Mouse (Mus musculus) cerebellum, adult 2 months (tissue): ENCODE measurements around the gene Alox12. TPM values are rescaled to one million over a fixed set of nuclear protein-coding genes. Genes with fewer than 3 reads are reported as not detected.
A peak's percentile ranks its signal among the peaks of the same experiment; 100 is the strongest.

ENCODE experiments used
- DNase-seq, 2 experiments: peaks; one replicate each; pipeline ENCODE4 v3.0.0; 2021
- H3K27ac ChIP-seq: fragments of 200-500 bp; 2 replicates; pipeline ENCODE4 v1.5.1; 2012; ENCODE audit warnings: low read length, control low read depth, inconsistent platforms; ENCODE audit not compliant: insufficient read depth
- H3K27me3 ChIP-seq: fragments of 200-500 bp; 2 replicates; pipeline ENCODE4 v1.6.1; 2012; ENCODE audit warnings: inconsistent platforms, mild to moderate bottlenecking, low read length, moderate library complexity; ENCODE audit not compliant: control insufficient read depth, insufficient read depth
- H3K4me1 ChIP-seq: fragments of 200-500 bp; 2 replicates; pipeline ENCODE4 v1.6.1; 2011; ENCODE audit warnings: low read length; ENCODE audit not compliant: control insufficient read depth, insufficient read depth
- H3K4me3 ChIP-seq: fragments of 200-500 bp; replicated peaks from 2 replicates; pipeline ENCODE3; 2011; ENCODE audit warnings: mild to moderate bottlenecking, low read depth, low read length, control low read depth; ENCODE audit not compliant: insufficient read depth
- CTCF ChIP-seq: fragments of 200-500 bp; IDR thresholded peaks from 2 replicates; pipeline ENCODE4 v1.5.1; 2011; ENCODE audit warnings: low read depth, mild to moderate bottlenecking, control low read depth, low read length, moderate library complexity, borderline replicate concordance; ENCODE audit not compliant: insufficient read depth
- POLR2A ChIP-seq: fragments of 200-500 bp; IDR thresholded peaks from 2 replicates; pipeline ENCODE4 v1.6.1; 2011; ENCODE audit warnings: low read length, control low read depth, borderline replicate concordance; ENCODE audit not compliant: insufficient read depth
- WGBS: fragments of 180-500 bp; shearing (Covaris S2); methylation state at CpG from one replicate; pipeline ENCODE4 v1.1.7; 2018; 5-methylcytosine and 5-hydroxymethylcytosine counted together
- polyA plus RNA-seq: library from polyadenylated mRNA; depleted of rRNA; stranded (reverse); fragments of >200 nt; gene quantifications from 2 replicates; pipeline ENCODE4 v1.2.3, GENCODE M21; 2012

Alox12 gene
- polyA plus RNA-seq, 1 experiment: 1.2 TPM

DNA sequence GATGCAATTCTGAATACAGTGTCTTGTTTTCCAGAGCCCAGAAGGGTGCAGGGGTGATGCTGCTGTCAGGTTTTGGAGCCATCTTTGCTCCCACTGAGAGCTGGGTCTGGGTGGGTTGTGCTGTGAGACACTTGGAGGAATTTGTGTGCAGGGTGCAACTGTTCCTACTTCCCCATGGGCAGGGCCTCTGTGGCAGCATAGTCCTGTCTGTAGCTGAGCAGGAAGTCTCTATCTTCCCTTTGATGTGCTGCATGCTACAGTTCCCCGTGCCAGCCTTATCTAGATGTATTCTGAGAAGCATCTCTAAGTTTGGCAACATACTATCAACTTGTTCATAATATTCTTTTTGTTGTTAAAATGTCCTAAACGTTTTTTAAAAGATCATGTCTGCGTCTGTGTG lies 10.1 kb upstream of the Alox12 start:
- no peak for DNase-seq
- 65% methylated on average over 3 of the region's 3 CpGs for WGBS

DNA sequence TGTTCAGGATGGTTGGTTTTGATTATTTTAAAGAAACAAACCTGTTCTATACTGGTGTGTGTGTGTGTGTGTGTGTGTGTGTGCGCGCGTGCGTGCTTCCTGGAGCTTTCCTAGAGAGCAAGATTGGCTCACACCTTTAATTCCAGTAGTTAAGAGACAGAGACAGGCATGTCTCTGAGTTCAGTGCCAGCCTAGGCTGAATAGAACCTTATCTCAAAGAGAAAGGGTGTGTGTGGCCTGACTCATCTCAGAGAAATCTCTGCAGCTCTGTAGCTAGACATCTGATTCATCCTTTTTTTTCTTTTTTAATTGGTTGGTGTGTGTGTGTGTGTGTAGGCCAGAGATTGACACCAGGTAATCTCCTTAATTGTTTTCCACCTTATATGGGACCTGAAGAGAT lies 3.9 kb upstream of the Alox12 start:
- no peak for TF ChIP-seq CTCF
- TF ChIP-seq POLR2A: no peak
- no peaks in the 10 kb centered on the region for H3K27me3 ChIP-seq
- H3K4me1 ChIP-seq: no peaks in the 10 kb centered on the region
- DNase-seq: no peak
- WGBS: 93% methylated on average over 4 of the region's 4 CpGs
- H3K27ac ChIP-seq: no peak overlapping the region
- no peak overlapping the region for H3K4me3 ChIP-seq

More for the DNA sequence above, 10.1 kb upstream of the Alox12 start:
- TF ChIP-seq CTCF: no peak
- TF ChIP-seq POLR2A: no peak
- no peak overlapping the region for H3K4me3 ChIP-seq
- peaks cover 10% of the 10 kb centered on the region for H3K4me1 ChIP-seq
- no peak overlapping the region for H3K27ac ChIP-seq
- H3K27me3 ChIP-seq: no peaks in the 10 kb centered on the region

- no peak overlapping the region for H3K4me3 ChIP-seq
- no peak overlapping the region for H3K27ac ChIP-seq
- TF ChIP-seq CTCF (no peak), POLR2A (no peak)
- WGBS: 3% methylated on average over 18 of the region's 18 CpGs
- no peaks in the 10 kb centered on the region for H3K4me1 ChIP-seq
- H3K27me3 ChIP-seq: no peaks in the 10 kb centered on the region
- no peak for DNase-seq
Measured at GRCm38 (mm10) chr11:70254337-70254736, 816 bp downstream of the Alox12 start.

GRCm38 (mm10) chr11:70251853-70252252 lies 3.3 kb downstream of the Alox12 start:
- H3K27ac ChIP-seq: no peak overlapping the region
- H3K27me3 ChIP-seq: no peaks in the 10 kb centered on the region
- no peak overlapping the region for H3K4me3 ChIP-seq
- TF ChIP-seq CTCF (no peak), POLR2A (no peak)
- WGBS: 82% methylated on average over 8 of the region's 8 CpGs
- H3K4me1 ChIP-seq: no peaks in the 10 kb centered on the region
- no peak for DNase-seq

DNA sequence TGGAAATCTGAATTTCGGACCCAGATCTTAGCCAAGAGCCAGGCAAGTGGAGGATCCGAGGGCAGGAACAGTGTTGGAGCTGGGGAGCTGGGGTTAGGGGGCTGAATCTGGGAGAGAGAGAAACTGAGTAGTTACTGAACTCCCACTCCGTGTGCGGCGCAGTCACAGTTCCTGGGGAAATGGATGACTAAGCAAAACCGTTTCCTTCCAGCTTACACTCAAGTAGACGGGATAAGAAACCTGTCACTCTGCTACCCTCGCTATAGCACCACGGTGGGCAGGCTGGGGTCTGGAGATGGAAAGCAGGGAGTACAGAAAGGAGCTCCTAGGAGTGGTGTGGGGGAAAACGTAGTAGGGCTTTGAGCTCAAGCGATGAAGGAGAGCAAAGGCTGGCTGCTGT lies 5.0 kb downstream of the Alox12 start:
- Histone ChIP-seq H3K4me1 (no peaks in the 10 kb centered on the region), H3K27ac (no peak overlapping the region), H3K4me3 (no peak overlapping the region), H3K27me3 (no peaks in the 10 kb centered on the region)
- TF ChIP-seq CTCF (no peak), POLR2A (no peak)
- 69% methylated on average over 11 of the region's 11 CpGs for whole genome bisulfite sequencing
- DNase-seq: no peak

DNA sequence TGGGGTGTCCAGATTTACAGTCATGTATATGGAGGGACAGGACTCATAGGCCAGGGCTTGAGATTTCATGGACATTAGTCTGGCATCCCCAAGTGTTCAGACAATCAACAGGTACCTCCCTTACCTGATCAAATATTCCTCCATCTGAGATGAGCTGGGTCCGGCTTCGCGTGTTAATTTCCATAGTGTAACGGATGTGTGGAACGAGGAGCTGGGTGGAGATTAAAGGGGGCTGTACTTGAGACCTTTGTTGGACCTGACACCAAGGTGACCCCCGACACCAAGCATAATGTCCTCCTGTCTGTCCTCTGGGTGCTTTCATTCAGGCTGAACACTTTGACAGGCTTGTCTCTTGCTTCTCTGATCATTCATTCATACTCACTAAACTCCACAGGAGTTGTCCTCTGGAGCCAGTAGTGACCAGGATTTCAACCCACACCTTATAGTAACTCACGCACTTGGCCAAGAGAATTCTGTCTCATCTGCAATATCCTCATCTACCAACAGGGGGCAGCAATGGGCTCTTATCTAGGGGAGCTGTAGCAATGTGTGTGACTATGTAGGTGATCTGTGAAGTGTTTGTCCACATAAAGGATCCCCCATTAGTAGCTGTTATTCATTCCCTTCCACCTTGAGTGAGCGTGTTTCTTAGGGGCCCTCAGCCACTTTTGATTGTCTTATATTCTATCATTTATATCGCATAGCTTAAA lies 7.9 kb downstream of the Alox12 start:
- Histone ChIP-seq H3K27ac (no peak overlapping the region), H3K4me1 (no peaks in the 10 kb centered on the region), H3K27me3 (no peaks in the 10 kb centered on the region), H3K4me3 (no peak overlapping the region)
- WGBS: 48% methylated on average over 9 of the region's 9 CpGs
- TF ChIP-seq POLR2A (no peak), CTCF (peak; percentile 69; the same call in 1 of the 2 replicates)
- peak; percentile 47 to 58 for DNase-seq

- TF ChIP-seq POLR2A: no peak
- TF ChIP-seq CTCF: no peak
- Histone ChIP-seq H3K4me1 (no peaks in the 10 kb centered on the region), H3K27me3 (no peaks in the 10 kb centered on the region), H3K4me3 (no peak overlapping the region), H3K27ac (no peak overlapping the region)
- DNase-seq: no peak
- 65% methylated on average over 11 of the region's 11 CpGs for WGBS
Measured at GRCm38 (mm10) chr11:70242591-70242990, 12.6 kb downstream of the Alox12 start.

GRCm38 (mm10) chr11:70239541-70240279 lies 15.4 kb downstream of the Alox12 start, which contains the start of the genes Gm21988 and Rnasek:
TSS of gene Gm21988 (minus strand) at chr11:70239830.
TSS of gene Rnasek (minus strand) at chr11:70239842.
- TF ChIP-seq POLR2A (peak; percentile 83), CTCF (no peak)
- Histone ChIP-seq H3K4me1 (peaks cover 3% of the 10 kb centered on the region; the same call in 1 of the 2 replicates), H3K27me3 (no peaks in the 10 kb centered on the region), H3K4me3 (peak within 1 kb of the TSS; percentile 97), H3K27ac (peak within 1 kb of the TSS; percentile 92)
- under 1% methylated on average over 34 of the region's 35 CpGs for WGBS
- DNase-seq: peak; percentile 87 to 91
